Mouse (Mus musculus): ENCODE measurements around the gene Trip6. TPM values are rescaled to one million over a fixed set of nuclear protein-coding genes. Genes with fewer than 3 reads are reported as not detected.

Trip6 gene
- total and polyA plus RNA-seq, 3 experiments = 0.58 to 2.1 TPM; not detected in 1

GRCm38 (mm10) chr5:137277360-137278342 is 36.6 kb downstream of the Trip6 start:
- Histone ChIP-seq H3K4me1 (ENCODE audit: control insufficient read depth in 1 of 2, insufficient read depth in 2 of 2, low read length in 2 of 2) (no peaks in the 10 kb centered on the region), H3K27ac (ENCODE audit: control insufficient read depth, low read depth, low read length) (no peak overlapping the region), H3K27me3 (ENCODE audit: control insufficient read depth in 1 of 2, insufficient read depth in 2 of 2, low read length in 2 of 2) (peaks cover 1 to 2% of the 10 kb centered on the region in 2 experiments; a peak in 3 of 4 replicates), H3K36me3 (ENCODE audit: control insufficient read depth in 1 of 2, insufficient read depth in 2 of 2, low read length in 2 of 2) (no peaks in the 10 kb centered on the region), H3K4me3 (ENCODE audit: control insufficient read depth in 1 of 2, insufficient read depth in 1 of 2, low read depth in 2 of 2, low read length in 2 of 2) (no peak overlapping the region), H3K79me2 (ENCODE audit: control insufficient read depth, insufficient read depth, low read length, poor library complexity) (no peaks in the 10 kb centered on the region), H3K9ac (ENCODE audit: control insufficient read depth, low read depth, low read length, poor library complexity, severe bottlenecking) (no peak overlapping the region), H3K9me3 (replicated peaks; ENCODE audit: insufficient read depth, low read length) (no peaks in the 10 kb centered on the region)
- TF ChIP-seq POLR2AphosphoS2 (IDR thresholded peaks at IDR 0.05; ENCODE audit: low read length) (no peak), SMC3 (IDR thresholded peaks at IDR 0.05; ENCODE audit: low read depth, low read length) (peak; percentile 54), CTCF (IDR thresholded peaks at IDR 0.05 in 2 of 3, conservative IDR thresholded peaks at IDR 0.05 in 1 of 3; ENCODE audit: control insufficient read depth in 1 of 3, insufficient read depth in 1 of 3, low read depth in 2 of 3, low read length in 3 of 3, poor library complexity in 1 of 3, severe bottlenecking in 1 of 3) (peak; percentile 19 to 52 (median 29); a peak in 4 of 6 replicates), CHD1 (IDR thresholded peaks at IDR 0.05; ENCODE audit: low read depth, low read length) (no peak), RAD21 (IDR thresholded peaks at IDR 0.05; ENCODE audit: low read depth, low read length) (peak; percentile 6)
- no peak for DNase-seq (ENCODE audit: low read depth, low spot score)

- Histone ChIP-seq H3K9ac (ENCODE audit: control insufficient read depth, low read depth, low read length, poor library complexity, severe bottlenecking) (no peak overlapping the region), H3K27me3 (ENCODE audit: control insufficient read depth in 1 of 2, insufficient read depth in 2 of 2, low read length in 2 of 2) (no peaks in the 10 kb centered on the region), H3K9me3 (replicated peaks; ENCODE audit: insufficient read depth, low read length) (no peaks in the 10 kb centered on the region), H3K4me3 (ENCODE audit: control insufficient read depth in 1 of 2, insufficient read depth in 1 of 2, low read depth in 2 of 2, low read length in 2 of 2) (no peak overlapping the region), H3K27ac (ENCODE audit: control insufficient read depth, low read depth, low read length) (no peak overlapping the region), H3K79me2 (ENCODE audit: control insufficient read depth, insufficient read depth, low read length, poor library complexity) (no peaks in the 10 kb centered on the region), H3K4me1 (ENCODE audit: control insufficient read depth in 1 of 2, insufficient read depth in 2 of 2, low read length in 2 of 2) (peaks cover 3 to 17% of the 10 kb centered on the region in 2 experiments; a peak in 3 of 4 replicates), H3K36me3 (ENCODE audit: control insufficient read depth in 1 of 2, insufficient read depth in 2 of 2, low read length in 2 of 2) (peaks cover 0 to 10% of the 10 kb centered on the region in 2 experiments; a peak in 2 of 4 replicates)
- DNase-seq (ENCODE audit: low read depth, low spot score) = no peak
- TF ChIP-seq ZMIZ1 (IDR thresholded peaks at IDR 0.05; ENCODE audit: low read depth, low read length) = no peak
- TF ChIP-seq MAFK (IDR thresholded peaks at IDR 0.05; ENCODE audit: borderline replicate concordance, low read depth, low read length) = no peak
- TF ChIP-seq ZNF384 (IDR thresholded peaks at IDR 0.05; ENCODE audit: low read depth, low read length) = no peak
Observed at GRCm38 (mm10) chr5:137268131-137268910, 45.9 kb downstream of the Trip6 start.

GRCm38 (mm10) chr5:137264787-137265186 is 49.4 kb downstream of the Trip6 start:
- H3K79me2 ChIP-seq (ENCODE audit: control insufficient read depth, insufficient read depth, low read length, poor library complexity) = no peaks in the 10 kb centered on the region
- DNase-seq (ENCODE audit: low read depth, low spot score) = peak; percentile 69
- peak overlapping the region; percentile 67 for H3K27ac ChIP-seq (ENCODE audit: control insufficient read depth, low read depth, low read length)
- no peaks in the 10 kb centered on the region for H3K9me3 ChIP-seq (replicated peaks; ENCODE audit: insufficient read depth, low read length)
- H3K36me3 ChIP-seq (ENCODE audit: control insufficient read depth in 1 of 2, insufficient read depth in 2 of 2, low read length in 2 of 2) = peaks cover 0 to 10% of the 10 kb centered on the region in 2 experiments; a peak in 2 of 4 replicates
- TF ChIP-seq TBP (IDR thresholded peaks at IDR 0.05; ENCODE audit: low read depth, low read length) = peak; percentile 30; the same call in 1 of the 2 replicates
- no peak for TF ChIP-seq CTCF (IDR thresholded peaks at IDR 0.05 in 2 of 3, conservative IDR thresholded peaks at IDR 0.05 in 1 of 3; ENCODE audit: control insufficient read depth in 1 of 3, insufficient read depth in 1 of 3, low read depth in 2 of 3, low read length in 3 of 3, poor library complexity in 1 of 3, severe bottlenecking in 1 of 3)
- TF ChIP-seq ELF1 (IDR thresholded peaks at IDR 0.05; ENCODE audit: low read depth, low read length) = no peak; the same call in 1 of the 2 replicates
- TF ChIP-seq TAL1 (IDR thresholded peaks at IDR 0.05; ENCODE audit: low read length) = peak; percentile 37; the same call in 1 of the 2 replicates
- peak in 1 of 2 experiments; percentile 45; a peak in 1 of 4 replicates for TF ChIP-seq POLR2A (IDR thresholded peaks at IDR 0.05; ENCODE audit: control insufficient read depth in 1 of 2, insufficient read depth in 1 of 2, low read depth in 1 of 2, low read length in 2 of 2, poor library complexity in 1 of 2)
- 0 out of 4 replicates have a peak, but pooled peaks of 1 of the 2 experiments have one; percentile 14 for TF ChIP-seq EP300 (IDR thresholded peaks at IDR 0.05; ENCODE audit: low read depth in 1 of 2, low read length in 2 of 2)
- TF ChIP-seq POLR2AphosphoS5 (IDR thresholded peaks at IDR 0.05; ENCODE audit: borderline replicate concordance, low read depth, low read length) = 0 out of 2 replicates have a peak, but pooled peaks have one; percentile 29
- H3K4me3 ChIP-seq (ENCODE audit: control insufficient read depth in 1 of 2, insufficient read depth in 1 of 2, low read depth in 2 of 2, low read length in 2 of 2) = peak overlapping the region; percentile 29 to 39
- no peaks in the 10 kb centered on the region for H3K27me3 ChIP-seq (ENCODE audit: control insufficient read depth in 1 of 2, insufficient read depth in 2 of 2, low read length in 2 of 2)
- H3K4me1 ChIP-seq (ENCODE audit: control insufficient read depth in 1 of 2, insufficient read depth in 2 of 2, low read length in 2 of 2) = peaks cover 3 to 17% of the 10 kb centered on the region in 2 experiments; a peak in 3 of 4 replicates
- H3K9ac ChIP-seq (ENCODE audit: control insufficient read depth, low read depth, low read length, poor library complexity, severe bottlenecking) = peak overlapping the region; percentile 48

Data from MEL (cell line).